In the genomic region with DNA sequence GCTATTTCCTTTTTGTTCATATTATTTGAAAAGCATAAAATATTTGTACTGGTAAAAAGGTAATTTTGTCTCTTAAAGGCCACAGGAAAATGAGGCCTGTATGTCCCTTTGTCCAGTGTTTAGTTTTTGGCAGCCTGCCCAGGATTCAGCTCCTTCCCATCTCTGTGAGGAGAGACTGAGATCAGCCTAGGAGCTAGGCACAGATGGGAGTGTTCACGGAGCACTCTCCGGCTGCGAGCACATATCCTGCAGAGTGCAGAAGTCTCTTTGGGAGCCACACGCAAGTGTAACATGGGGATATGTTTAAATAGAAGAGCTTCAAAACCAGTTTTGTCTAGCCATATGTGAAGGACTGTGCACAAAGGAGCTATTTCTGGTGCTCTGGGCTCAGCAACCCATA, we compare ENCODE assay signal across 8 mouse cellular contexts.
DNase-seq lines count a peak whose midpoint lies in the region; ATAC-seq lines count a peak whose summit lies in the region.

No protein-coding gene starts in this region.

- no peaks in the 10 kb centered on the region for H3K36me3 ChIP-seq in midbrain, embryonic 16.5 days (ENCODE audit: control insufficient read depth, insufficient read depth, low read length)

- H3K4me1 ChIP-seq in midbrain, embryonic 16.5 days (ENCODE audit: control insufficient read depth, insufficient read depth, low read length) = peaks cover 59% of the 10 kb centered on the region

- H3K27me3 ChIP-seq in midbrain, embryonic 16.5 days (ENCODE audit: control insufficient read depth, insufficient read depth, low read depth, low read length) = no peaks in the 10 kb centered on the region

- no peaks in the 10 kb centered on the region for H3K9me3 ChIP-seq in midbrain, embryonic 16.5 days (replicated peaks; ENCODE audit: control insufficient read depth, low read length, poor library complexity, severe bottlenecking)

- H3K9ac ChIP-seq in midbrain, embryonic 16.5 days (ENCODE audit: low read depth, low read length) = no peak overlapping the region

- 25% methylated on average over 4 of the region's 4 CpGs for WGBS in midbrain, embryonic 16.5 days

- H3K4me3 ChIP-seq in midbrain, embryonic 16.5 days (ENCODE audit: low read depth, low read length) = no peak overlapping the region

- no peak for ATAC-seq in midbrain, embryonic 16.5 days

- H3K4me2 ChIP-seq in midbrain, embryonic 16.5 days (ENCODE audit: low read length) = no peak overlapping the region

- DNase-seq in embryo, embryonic 11 days = peak; percentile 44
- no peak for DNase-seq in embryo, embryonic 10 days (ENCODE audit: low spot score)
- DNase-seq in cerebellum, adult 9-10 months = peak; percentile 76
- DNase-seq in gastrocnemius, postnatal 4 days (ENCODE audit: low spot score in 2 of 2) = peak; percentile 37 to 66
- peak; percentile 67 for DNase-seq in layer of hippocampus, adult 9-11 months
- no peak for DNase-seq in spleen, postnatal 14 days (ENCODE audit: low spot score in 2 of 2)
- no peak for DNase-seq in spleen, postnatal 4 days (ENCODE audit: low spot score in 2 of 2)

- peak overlapping the region; percentile 64 for H3K27ac ChIP-seq in midbrain, embryonic 16.5 days (ENCODE audit: low read length)

Comparison
In these comparisons a context has a peak if more than half of its experiments do, and no peak if none do; other contexts are left out.
1. DNase-seq: peak in embryo, embryonic 11 days (single experiment), cerebellum, adult 9-10 months (single experiment), gastrocnemius, postnatal 4 days (2 of 2) and layer of hippocampus, adult 9-11 months (single experiment); none in embryo, embryonic 10 days (single experiment), spleen, postnatal 14 days (0 of 2) and spleen, postnatal 4 days (0 of 2).